Mouse (Mus musculus): Measurements from ENCODE around the gene Olfr721-ps1. TPM values are rescaled to one million over a fixed set of nuclear protein-coding genes. Genes with fewer than 3 reads are reported as not detected.

Gene Olfr721-ps1
- not detected for polyA plus RNA-seq (2014; fragmentation: Illumina TruSeq; extraction: RNeasy Lipid Tissue Mini Kit (QIAGEN cat#74804); ENCODE audit: low read depth, low replicate concordance)

DNA sequence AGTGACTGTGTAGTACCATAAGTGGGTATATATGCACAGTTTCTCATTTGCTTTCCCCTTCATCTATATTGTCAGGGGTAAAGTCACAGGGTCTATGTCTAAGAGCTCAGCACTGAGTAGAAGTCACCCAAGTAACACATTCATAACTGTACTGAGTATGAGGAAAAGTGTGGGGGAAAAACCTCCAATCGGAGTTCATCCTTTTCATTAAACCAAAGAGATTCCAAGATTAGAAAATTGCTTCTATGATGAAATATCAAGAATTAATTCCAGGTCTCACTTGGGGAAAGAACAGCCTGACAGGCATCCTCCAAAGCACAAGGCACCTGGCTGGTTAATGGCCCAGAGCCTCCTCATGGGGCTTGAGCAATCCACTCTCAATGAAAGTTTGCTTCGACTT is at the start of gene Olfr721-ps1:
TSS of gene Olfr721-ps1 (plus strand) at position 301 of the 400 bp plus-strand sequence.

Other genes starting within 250 kb of the Olfr721-ps1 start
- not detected for gene Olfr720, start 214.5 kb upstream of the Olfr721-ps1 start, polyA plus RNA-seq (2014; fragmentation: Illumina TruSeq; extraction: RNeasy Lipid Tissue Mini Kit (QIAGEN cat#74804); ENCODE audit: low read depth, low replicate concordance)
- gene Olfr31, start 78.5 kb upstream of the Olfr721-ps1 start, polyA plus RNA-seq (2014; fragmentation: Illumina TruSeq; extraction: RNeasy Lipid Tissue Mini Kit (QIAGEN cat#74804); ENCODE audit: low read depth, low replicate concordance), result not detected
- 10.2 TPM for gene Il3ra, start 55.0 kb upstream of the Olfr721-ps1 start, polyA plus RNA-seq (2014; fragmentation: Illumina TruSeq; extraction: RNeasy Lipid Tissue Mini Kit (QIAGEN cat#74804); ENCODE audit: low read depth, low replicate concordance)